Mouse (Mus musculus) small intestine, adult 2 months (tissue): ENCODE measurements around the gene Gm20662.

Experiments
- CTCF ChIP-seq: fragments of 200-500 bp; IDR thresholded peaks from 2 replicates; pipeline ENCODE4 v1.5.1; 2012; ENCODE audit warnings: low read depth, mild to moderate bottlenecking, control low read depth, inconsistent platforms, low read length, moderate library complexity, mixed read lengths; ENCODE audit not compliant: insufficient replicate concordance, insufficient read length; ENCODE audit errors: extremely low read depth
- POLR2A ChIP-seq: fragments of 200-500 bp; IDR thresholded peaks from 2 replicates; pipeline ENCODE4 v1.6.1; 2012; ENCODE audit warnings: low read depth, mild to moderate bottlenecking, control low read depth, inconsistent platforms, low read length, moderate library complexity

DNA sequence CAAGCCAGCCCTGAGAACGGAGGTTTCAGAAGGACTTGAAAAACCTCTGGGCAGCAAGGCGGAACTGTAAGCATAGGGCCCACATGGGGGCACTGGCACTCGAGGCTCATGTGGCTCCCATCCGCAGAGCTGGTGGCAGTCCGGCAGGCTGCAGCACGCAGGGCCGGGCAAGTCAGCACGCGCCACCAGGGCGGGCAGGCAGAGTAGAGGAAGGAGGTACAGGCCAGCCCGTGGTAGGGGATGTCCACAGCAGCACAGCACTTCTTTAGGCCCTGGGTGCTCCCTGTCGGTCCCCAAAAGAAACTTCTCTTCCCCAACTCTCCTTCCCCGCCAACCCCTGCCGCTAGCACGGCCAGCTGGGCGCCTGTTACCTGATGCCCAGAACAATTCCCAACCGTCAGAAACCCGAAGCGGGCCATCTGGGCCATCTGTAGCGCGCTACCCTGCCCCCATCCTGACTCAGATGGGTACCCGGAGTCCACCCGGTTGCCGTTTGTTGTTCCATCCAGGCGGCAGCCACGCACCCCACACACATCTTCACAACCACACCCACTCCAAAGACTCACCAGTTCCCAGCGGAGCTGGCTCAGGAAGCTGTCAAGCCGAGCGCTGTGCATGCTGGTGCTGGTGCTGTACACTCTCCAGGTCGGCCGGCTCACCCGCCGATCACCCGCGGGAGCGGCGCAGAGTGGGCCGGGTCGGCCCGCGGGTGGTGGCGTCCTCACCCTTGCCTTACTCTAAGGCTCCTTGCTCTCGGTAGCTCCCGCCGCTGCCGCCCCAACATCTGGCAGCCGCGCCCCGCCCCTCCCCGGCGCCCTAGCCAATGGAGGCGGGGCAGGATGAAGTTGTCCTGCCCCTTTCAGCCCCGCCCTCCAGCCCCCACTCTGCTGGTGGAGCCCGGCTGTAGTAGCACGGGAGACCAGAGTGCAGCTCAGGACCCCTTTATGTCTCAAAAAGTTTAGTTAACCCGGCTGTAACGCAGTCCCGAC, 10.7 kb upstream of the Gm20662 start, which contains the start of gene Inka1:
- no peak for TF ChIP-seq CTCF
- 0 out of 2 replicates have a peak, but pooled peaks have one; percentile 40 for TF ChIP-seq POLR2A
